Mouse (Mus musculus) stomach, embryonic 14.5 days (tissue): Measurements from ENCODE around the gene Tas2r135. TPM values are rescaled to one million over a fixed set of nuclear protein-coding genes. Genes with fewer than 3 reads are reported as not detected.

Experiments
- polyA plus RNA-seq: library from polyadenylated mRNA; unstranded; fragments of >200 nt; fragmentation: Nextera tagmentation; extraction: Ambion mirVana; gene quantifications from 2 replicates; pipeline ENCODE4 v1.2.1, GENCODE M21; 2014

Gene Tas2r135
- polyA plus RNA-seq, 1 experiment from 2014 or later, result not detected

Other genes with a start within 250 kb of the Tas2r135 start
- not detected in 2 replicates for gene Tas2r144, start 190.1 kb upstream of the Tas2r135 start, polyA plus RNA-seq
- 19.5 and 22.1 TPM in 2 replicates for gene Gstk1, start 159.5 kb upstream of the Tas2r135 start, polyA plus RNA-seq
- gene Tmem139, start 143.5 kb upstream of the Tas2r135 start, polyA plus RNA-seq, result 2.6 and 2.8 TPM in 2 replicates
- gene Casp2, start 140.4 kb upstream of the Tas2r135 start, polyA plus RNA-seq, result 58.8 and 59.5 TPM in 2 replicates
- 0.53 TPM in 1 of 2 replicates, not detected in the other for gene Clcn1, start 118.7 kb upstream of the Tas2r135 start, polyA plus RNA-seq
- gene Fam131b, start 80.8 kb upstream of the Tas2r135 start, polyA plus RNA-seq, result 0.34 and 0.48 TPM in 2 replicates
- gene Zyx, start 55.8 kb upstream of the Tas2r135 start, polyA plus RNA-seq, result 112 and 117 TPM in 2 replicates
- gene Epha1, start 32.2 kb upstream of the Tas2r135 start, polyA plus RNA-seq, result 4.0 and 5.3 TPM in 2 replicates
- gene Tas2r143, start 5.2 kb upstream of the Tas2r135 start, polyA plus RNA-seq, result not detected in 2 replicates
- gene Tas2r126, start 29.1 kb downstream of the Tas2r135 start, polyA plus RNA-seq, result not detected in 2 replicates
- gene Olfr458, start 59.8 kb downstream of the Tas2r135 start, polyA plus RNA-seq, result not detected in 2 replicates
- not detected in 2 replicates for gene Olfr457, start 70.9 kb downstream of the Tas2r135 start, polyA plus RNA-seq
- gene Olfr456, start 81.8 kb downstream of the Tas2r135 start, polyA plus RNA-seq, result not detected in 2 replicates
- not detected in 2 replicates for gene Olfr455, start 142.2 kb downstream of the Tas2r135 start, polyA plus RNA-seq
- gene Tcaf3, start 192.3 kb downstream of the Tas2r135 start, polyA plus RNA-seq, result not detected in 2 replicates
- 7.1 and 8.5 TPM in 2 replicates for gene Tcaf2, start 239.8 kb downstream of the Tas2r135 start, polyA plus RNA-seq